Mouse (Mus musculus) intestine, embryonic 14.5 days (tissue): ENCODE data around the gene Dip2b. TPM values are rescaled to one million over a fixed set of nuclear protein-coding genes. Genes with fewer than 3 reads are reported as not detected.

Experiments used
- ATAC-seq: fragments of 200-750 bp; cut with Nextera tagmentation; replicated peaks from 2 replicates; pipeline ENCODE4 v1.8.0; 2017; ENCODE audit warnings: low read depth, moderate number of reproducible peaks, moderate TSS enrichment, moderate library complexity; ENCODE audit not compliant: low FRiP score, low TSS enrichment
- DNase-seq: peaks from one replicate; pipeline ENCODE4 v3.0.0-alpha.2; 2018; ENCODE audit warnings: low spot score
- H3K27ac ChIP-seq: fragments of 300-500 bp; sonication (generic); 2 replicates; pipeline ENCODE4 v1.5.1; 2014; ENCODE audit warnings: low read depth, mild to moderate bottlenecking, control low read depth
- H3K27me3 ChIP-seq: fragments of 300-500 bp; sonication (generic); replicated peaks from 2 replicates; pipeline ENCODE4 v1.6.1; 2014; ENCODE audit warnings: low read length, control low read depth; ENCODE audit not compliant: control insufficient read depth, insufficient read depth
- H3K36me3 ChIP-seq: fragments of 300-500 bp; sonication (generic); 2 replicates; pipeline ENCODE4 v1.6.1; 2014; ENCODE audit warnings: low read length, control low read depth; ENCODE audit not compliant: control insufficient read depth, insufficient read depth
- H3K4me1 ChIP-seq: fragments of 300-500 bp; sonication (generic); replicated peaks from 2 replicates; pipeline ENCODE4 v1.6.1; 2014; ENCODE audit warnings: low read length, control low read depth, mixed read lengths; ENCODE audit not compliant: control insufficient read depth, insufficient read depth
- H3K4me2 ChIP-seq: fragments of 300-500 bp; sonication (generic); 2 replicates; pipeline ENCODE4 v1.6.1; 2014; ENCODE audit warnings: low read length
- H3K4me3 ChIP-seq: fragments of 300-500 bp; sonication (generic); 2 replicates; pipeline ENCODE4 v1.5.1; 2014; ENCODE audit warnings: low read depth, low read length, control low read depth, mixed read lengths
- H3K9ac ChIP-seq: fragments of 300-500 bp; sonication (generic); 2 replicates; pipeline ENCODE4 v1.6.1; 2014; ENCODE audit warnings: mild to moderate bottlenecking, low read length
- H3K9me3 ChIP-seq: fragments of 300-500 bp; sonication (generic); 2 replicates; pipeline ENCODE4 v1.6.1; 2016; ENCODE audit warnings: low read length, control low read depth; ENCODE audit not compliant: control insufficient read depth
- WGBS: fragments of 180-500 bp; shearing (Covaris S2); extraction: QIAGEN DNeasy Blood & Tissue Kit; methylation state at CpG from one replicate; pipeline ENCODE4 v1.1.7; 2014; 5-methylcytosine and 5-hydroxymethylcytosine counted together
- polyA plus RNA-seq: library from polyadenylated mRNA; unstranded; fragments of >200 nt; fragmentation: Nextera tagmentation; extraction: Ambion mirVana; gene quantifications from 2 replicates; pipeline ENCODE4 v1.2.1, GENCODE M21; 2014

Gene Dip2b
- polyA plus RNA-seq, 1 experiment from 2014 or later: 15.2 TPM

DNA sequence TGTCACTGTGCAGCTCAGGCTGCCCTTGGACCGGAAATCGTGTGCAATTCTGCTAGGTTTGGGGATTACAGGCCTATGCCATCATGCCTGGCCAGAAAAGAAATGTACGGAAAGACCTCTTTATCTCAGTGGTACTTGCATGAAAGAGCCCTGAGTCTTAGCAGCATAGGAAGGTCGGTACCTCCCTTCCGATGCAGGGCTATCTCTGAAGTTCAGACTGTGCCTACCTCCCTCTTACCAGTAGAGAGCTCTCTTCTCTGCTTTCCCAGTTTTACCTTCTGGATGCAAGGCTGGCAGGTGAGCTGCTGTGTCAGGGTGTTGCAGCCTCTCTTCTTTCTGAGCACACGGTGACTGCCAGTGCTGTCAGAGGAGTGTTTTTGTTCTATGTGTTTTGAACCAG lies 203.3 kb downstream of the Dip2b start:
- peaks cover 81% of the 10 kb centered on the region for H3K36me3 ChIP-seq
- no peak for ATAC-seq
- no peak overlapping the region for H3K27ac ChIP-seq
- H3K4me1 ChIP-seq: no peaks in the 10 kb centered on the region
- no peak overlapping the region for H3K9ac ChIP-seq
- no peak for DNase-seq
- WGBS: 95% methylated on average over 6 of the region's 6 CpGs
- H3K9me3 ChIP-seq: no peaks in the 10 kb centered on the region
- no peak overlapping the region for H3K4me3 ChIP-seq
- H3K4me2 ChIP-seq: no peak overlapping the region
- H3K27me3 ChIP-seq: no peaks in the 10 kb centered on the region

- WGBS: 94% methylated on average over 7 of the region's 7 CpGs
- Histone ChIP-seq H3K9ac (no peak overlapping the region), H3K4me3 (no peak overlapping the region), H3K4me1 (no peaks in the 10 kb centered on the region), H3K27ac (no peak overlapping the region), H3K36me3 (peaks cover 93% of the 10 kb centered on the region), H3K9me3 (no peaks in the 10 kb centered on the region), H3K4me2 (no peak overlapping the region), H3K27me3 (no peaks in the 10 kb centered on the region)
- no peak for ATAC-seq
- DNase-seq: no peak
Observed at GRCm38 (mm10) chr15:100245951-100246350, 207.5 kb downstream of the Dip2b start.

DNA sequence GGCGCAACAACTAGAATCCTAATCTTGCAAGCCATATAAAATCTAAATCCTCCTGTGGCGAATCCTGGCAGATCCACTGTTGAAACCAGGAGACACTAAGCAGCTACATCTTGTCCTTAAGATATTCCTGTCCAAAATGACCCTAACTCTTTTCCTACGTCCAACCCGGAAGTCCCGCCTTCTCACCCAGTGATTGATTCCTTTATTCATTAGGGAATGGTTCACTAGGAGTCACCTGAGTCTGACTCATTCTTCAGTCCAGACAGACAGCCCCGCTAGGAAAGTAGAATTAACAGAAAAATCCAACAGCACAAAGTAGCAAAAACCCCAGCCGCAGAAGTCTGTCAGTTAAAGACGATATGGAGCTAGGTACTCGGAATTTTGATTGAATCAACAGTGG lies 208.8 kb downstream of the Dip2b start:
- 91% methylated on average over 9 of the region's 9 CpGs for WGBS
- Histone ChIP-seq H3K4me2 (no peak overlapping the region), H3K4me3 (no peak overlapping the region), H3K9me3 (no peaks in the 10 kb centered on the region), H3K27me3 (no peaks in the 10 kb centered on the region), H3K36me3 (peaks cover 93% of the 10 kb centered on the region), H3K9ac (no peak overlapping the region), H3K27ac (no peak overlapping the region), H3K4me1 (no peaks in the 10 kb centered on the region)
- DNase-seq (no peak), ATAC-seq (no peak)

GRCm38 (mm10) chr15:100248665-100249433 lies 210.4 kb downstream of the Dip2b start:
- no peaks in the 10 kb centered on the region for H3K4me1 ChIP-seq
- DNase-seq (no peak), ATAC-seq (no peak)
- H3K27me3 ChIP-seq: no peaks in the 10 kb centered on the region
- no peak overlapping the region for H3K9ac ChIP-seq
- no peaks in the 10 kb centered on the region for H3K9me3 ChIP-seq
- no peak overlapping the region for H3K27ac ChIP-seq
- peaks cover 94% of the 10 kb centered on the region for H3K36me3 ChIP-seq
- H3K4me2 ChIP-seq: no peak overlapping the region
- 92% methylated on average over 6 of the region's 6 CpGs for WGBS
- no peak overlapping the region for H3K4me3 ChIP-seq

GRCm38 (mm10) chr15:100251153-100251780 lies 212.8 kb downstream of the Dip2b start:
- H3K4me3 ChIP-seq: no peak overlapping the region
- no peaks in the 10 kb centered on the region for H3K4me1 ChIP-seq
- H3K9me3 ChIP-seq: no peaks in the 10 kb centered on the region
- no peak overlapping the region for H3K4me2 ChIP-seq
- 82% methylated on average over 6 of the region's 6 CpGs for WGBS
- H3K36me3 ChIP-seq: peaks cover 97% of the 10 kb centered on the region
- H3K27me3 ChIP-seq: no peaks in the 10 kb centered on the region
- no peak overlapping the region for H3K9ac ChIP-seq
- H3K27ac ChIP-seq: no peak overlapping the region
- DNase-seq: no peak
- ATAC-seq: no peak

DNA sequence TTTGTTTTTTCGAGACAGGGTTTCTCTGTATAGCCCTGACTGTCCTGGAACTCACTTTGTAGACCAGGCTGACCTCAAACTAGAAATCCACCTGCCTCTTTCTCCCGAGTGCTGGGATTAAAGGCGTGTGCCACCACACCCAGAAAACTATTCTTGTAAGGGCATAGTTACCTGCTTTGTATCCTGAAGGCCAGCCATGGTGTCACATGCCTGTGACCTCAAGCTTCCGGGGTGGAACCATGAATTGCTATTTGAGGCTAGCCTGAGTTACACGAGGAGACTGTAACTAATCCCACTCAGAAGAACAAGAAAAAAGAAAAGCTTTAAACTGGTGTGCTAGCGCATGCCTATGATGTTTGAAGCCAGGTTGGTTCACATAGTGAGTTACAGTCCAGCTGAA lies 217.9 kb downstream of the Dip2b start:
- no peaks in the 10 kb centered on the region for H3K4me1 ChIP-seq
- no peak for DNase-seq
- H3K27ac ChIP-seq: no peak overlapping the region
- no peaks in the 10 kb centered on the region for H3K9me3 ChIP-seq
- no peak overlapping the region for H3K4me3 ChIP-seq
- no peak overlapping the region for H3K9ac ChIP-seq
- 88% methylated on average over 6 of the region's 6 CpGs for WGBS
- H3K4me2 ChIP-seq: no peak overlapping the region
- no peak for ATAC-seq
- peaks cover 78% of the 10 kb centered on the region for H3K36me3 ChIP-seq
- H3K27me3 ChIP-seq: no peaks in the 10 kb centered on the region

- no peaks in the 10 kb centered on the region for H3K27me3 ChIP-seq
- no peak overlapping the region for H3K4me2 ChIP-seq
- WGBS: 92% methylated on average over 5 of the region's 5 CpGs
- H3K36me3 ChIP-seq: peaks cover 73% of the 10 kb centered on the region
- H3K9ac ChIP-seq: no peak overlapping the region
- no peak overlapping the region for H3K4me3 ChIP-seq
- no peaks in the 10 kb centered on the region for H3K4me1 ChIP-seq
- no peaks in the 10 kb centered on the region for H3K9me3 ChIP-seq
- DNase-seq (no peak), ATAC-seq (no peak)
- no peak overlapping the region for H3K27ac ChIP-seq
Observed at GRCm38 (mm10) chr15:100257305-100257704, 218.8 kb downstream of the Dip2b start.

DNA sequence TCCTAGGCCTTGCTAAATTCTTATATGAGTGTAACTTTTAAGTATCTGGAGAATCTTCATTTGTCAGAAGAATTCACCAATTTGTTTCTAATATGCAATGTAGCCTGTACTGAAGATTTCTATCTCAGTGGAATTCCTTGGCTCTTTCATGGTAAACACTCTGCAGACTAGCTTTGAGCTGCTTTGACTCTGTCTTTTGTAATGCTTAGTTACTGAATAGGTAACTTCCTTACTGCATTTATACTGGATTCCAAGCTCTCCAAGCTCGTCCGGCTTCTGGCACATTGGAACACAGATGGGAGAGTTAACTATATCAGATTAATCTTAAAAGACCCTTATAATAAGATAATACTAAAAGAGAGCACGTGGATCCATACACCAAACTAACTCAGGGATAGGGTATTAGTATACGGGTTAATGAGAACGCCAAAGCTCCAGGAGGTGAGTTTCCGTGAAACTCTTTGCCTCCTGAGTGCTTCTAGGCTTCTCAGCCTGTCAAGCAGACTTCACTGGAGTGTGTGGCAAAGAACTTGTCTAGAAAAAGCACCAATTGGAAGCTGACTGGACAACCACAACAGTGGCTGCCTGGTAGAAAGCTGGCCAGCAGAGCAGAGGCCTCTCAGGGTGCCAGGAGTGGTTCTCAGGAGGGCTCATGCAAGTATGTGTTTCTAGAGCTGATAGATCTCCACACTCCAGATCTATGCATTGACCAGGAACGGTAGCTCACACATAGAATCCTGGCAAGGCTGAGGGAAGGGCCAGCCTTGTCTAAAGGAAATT lies 220.4 kb downstream of the Dip2b start:
- no peaks in the 10 kb centered on the region for H3K9me3 ChIP-seq
- no peak for DNase-seq
- no peak for ATAC-seq
- 94% methylated on average over 7 of the region's 7 CpGs for WGBS
- no peak overlapping the region for H3K4me2 ChIP-seq
- H3K27me3 ChIP-seq: no peaks in the 10 kb centered on the region
- peaks cover 64% of the 10 kb centered on the region for H3K36me3 ChIP-seq
- no peak overlapping the region for H3K4me3 ChIP-seq
- no peak overlapping the region for H3K9ac ChIP-seq
- no peak overlapping the region for H3K27ac ChIP-seq
- no peaks in the 10 kb centered on the region for H3K4me1 ChIP-seq
